Mouse (Mus musculus): Measurements from ENCODE around the gene Slc22a14. TPM values are rescaled to one million over a fixed set of nuclear protein-coding genes. Genes with fewer than 3 reads are reported as not detected.

Gene Slc22a14
- polyA plus RNA-seq, 1 experiment from 2014 or later = not detected

Other genes with a start within 250 kb of the Slc22a14 start
- gene Acaa1b, start 208.5 kb downstream of the Slc22a14 start, polyA plus RNA-seq (2016; fragmentation: Nextera tagmentation; extraction: Ambion mirVana) = 2.3 and 3.0 TPM in 2 replicates
- gene Gm47289, start 206.4 kb downstream of the Slc22a14 start, polyA plus RNA-seq (2016; fragmentation: Nextera tagmentation; extraction: Ambion mirVana) = not detected in 2 replicates
- gene Slc22a13, start 156.5 kb downstream of the Slc22a14 start, polyA plus RNA-seq (2016; fragmentation: Nextera tagmentation; extraction: Ambion mirVana) = not detected in 2 replicates
- gene Oxsr1, start 43.1 kb downstream of the Slc22a14 start, polyA plus RNA-seq (2016; fragmentation: Nextera tagmentation; extraction: Ambion mirVana) = 17.9 and 18.0 TPM in 2 replicates
- gene Acaa1a, start 25.9 kb downstream of the Slc22a14 start, polyA plus RNA-seq (2016; fragmentation: Nextera tagmentation; extraction: Ambion mirVana) = 93.7 and 97.8 TPM in 2 replicates
- 11.6 and 11.8 TPM in 2 replicates for gene Myd88, start 24.1 kb downstream of the Slc22a14 start, polyA plus RNA-seq (2016; fragmentation: Nextera tagmentation; extraction: Ambion mirVana)
- gene Xylb, start 8.2 kb downstream of the Slc22a14 start, polyA plus RNA-seq (2016; fragmentation: Nextera tagmentation; extraction: Ambion mirVana) = 6.6 and 6.7 TPM in 2 replicates
- 44.5 and 52.2 TPM in 2 replicates for gene Acvr2b, start 36.6 kb upstream of the Slc22a14 start, polyA plus RNA-seq (2016; fragmentation: Nextera tagmentation; extraction: Ambion mirVana)
- 45.6 and 48.3 TPM in 2 replicates for gene Exog, start 79.4 kb upstream of the Slc22a14 start, polyA plus RNA-seq (2016; fragmentation: Nextera tagmentation; extraction: Ambion mirVana)
- gene Scn5a, start 213.5 kb upstream of the Slc22a14 start, polyA plus RNA-seq (2016; fragmentation: Nextera tagmentation; extraction: Ambion mirVana) = 0.97 and 1.0 TPM in 2 replicates

Data from embryonic facial prominence, embryonic 12.5 days (tissue).